Mouse (Mus musculus) MEL (cell line): Measurements from ENCODE around the gene Defb36.

Source experiments
- CTCF ChIP-seq, 3 experiments: IDR thresholded peaks in 2 of 3; conservative IDR thresholded peaks in 1 of 3; 2 replicates each; pipeline ENCODE4 v1.5.1; 2011 to 2012; ENCODE audit warnings: low read length in 3 of 3, low read depth in 2 of 3, mild to moderate bottlenecking in 2 of 3, improper control_type of control experiment in 1 of 3, inconsistent platforms in 1 of 3, mixed read lengths in 1 of 3, moderate library complexity in 1 of 3; ENCODE audit not compliant: control insufficient read depth in 1 of 3, insufficient read depth in 1 of 3, poor library complexity in 1 of 3, severe bottlenecking in 1 of 3
- ELF1 ChIP-seq: IDR thresholded peaks from 2 replicates; pipeline ENCODE4 v1.6.1; 2014; ENCODE audit warnings: low read depth, mild to moderate bottlenecking, inconsistent platforms, low read length, improper control_type of control experiment, moderate library complexity
- EP300 ChIP-seq, 2 experiments: IDR thresholded peaks; 2 replicates each; pipeline ENCODE4 v1.6.1; 2011; ENCODE audit warnings: improper control_type of control experiment in 2 of 2, low read length in 2 of 2, low read depth in 1 of 2, mild to moderate bottlenecking in 1 of 2
- NELFE ChIP-seq: IDR thresholded peaks from 2 replicates; pipeline ENCODE4 v1.6.1; 2011; ENCODE audit warnings: low read depth, low read length, improper control_type of control experiment
- NRF1 ChIP-seq: IDR thresholded peaks from 2 replicates; pipeline ENCODE4 v1.6.1; 2014; ENCODE audit warnings: low read depth, mild to moderate bottlenecking, inconsistent platforms, low read length, improper control_type of control experiment, moderate library complexity; ENCODE audit not compliant: poor library complexity, insufficient read depth, severe bottlenecking
- POLR2A ChIP-seq, 2 experiments: IDR thresholded peaks; 2 replicates each; pipeline ENCODE4 v1.6.1; 2011 to 2012; ENCODE audit warnings: low read length in 2 of 2, mild to moderate bottlenecking in 2 of 2, control low read depth in 1 of 2, improper control_type of control experiment in 1 of 2, low read depth in 1 of 2, moderate library complexity in 1 of 2; ENCODE audit not compliant: control insufficient read depth in 1 of 2, insufficient read depth in 1 of 2, poor library complexity in 1 of 2
- USF1 ChIP-seq: IDR thresholded peaks from 2 replicates; pipeline ENCODE4 v1.6.1; 2014; ENCODE audit warnings: low read depth, mild to moderate bottlenecking, inconsistent platforms, low read length, improper control_type of control experiment, moderate library complexity
- ZMIZ1 ChIP-seq: IDR thresholded peaks from 2 replicates; pipeline ENCODE4 v1.6.1; 2012; ENCODE audit warnings: low read depth, mild to moderate bottlenecking, inconsistent platforms, low read length, improper control_type of control experiment, moderate library complexity

GRCm38 (mm10) chr2:152580612-152581011 is 23.5 kb upstream of the Defb36 start:
- no peak for TF ChIP-seq EP300 (IDR thresholded peaks at IDR 0.05; ENCODE audit: low read depth in 1 of 2, low read length in 2 of 2)
- no peak for TF ChIP-seq POLR2A (IDR thresholded peaks at IDR 0.05; ENCODE audit: control insufficient read depth in 1 of 2, insufficient read depth in 1 of 2, low read depth in 1 of 2, low read length in 2 of 2, poor library complexity in 1 of 2)
- TF ChIP-seq CTCF (IDR thresholded peaks at IDR 0.05 in 2 of 3, conservative IDR thresholded peaks at IDR 0.05 in 1 of 3; ENCODE audit: control insufficient read depth in 1 of 3, insufficient read depth in 1 of 3, low read depth in 2 of 3, low read length in 3 of 3, poor library complexity in 1 of 3, severe bottlenecking in 1 of 3) = no peak
- no peak for TF ChIP-seq ELF1
- TF ChIP-seq USF1 = peak; percentile 84
- no peak for TF ChIP-seq NRF1
- TF ChIP-seq NELFE = no peak
- no peak for TF ChIP-seq ZMIZ1
